Mouse (Mus musculus): Measurements from ENCODE around the gene Bcl6b.

GRCm38 (mm10) chr11:70234037-70234436 is 4.4 kb upstream of the Bcl6b start:
- TF ChIP-seq CTCF (IDR thresholded peaks at IDR 0.05; ENCODE audit: low read depth, low read length), result no peak
- no peak for TF ChIP-seq POLR2A (IDR thresholded peaks at IDR 0.05; ENCODE audit: insufficient read depth, low read length)

All from ES-Bruce4 (cell line).